Mouse (Mus musculus) heart, postnatal 10 days (tissue): ENCODE results near the gene Mical2. TPM values are rescaled to one million over a fixed set of nuclear protein-coding genes. Genes with fewer than 3 reads are reported as not detected.

Experiments
- DNase-seq, 2 experiments: peaks; one replicate each; pipeline ENCODE4 v3.0.0; 2021
- intact Hi-C: fragments of 180-260 bp; cut with DNase I; formaldehyde crosslinking; loops from one replicate; pipeline ENCODE4 v1.15.1; 2025
- total RNA-seq, 2 experiments: library from RNA; stranded (reverse); gene quantifications; 2 replicates each; pipeline ENCODE4 v1.2.3; 2021

The Mical2 gene
- total RNA-seq, 2 experiments from 2014 or later: 177 to 185 TPM

DNA sequence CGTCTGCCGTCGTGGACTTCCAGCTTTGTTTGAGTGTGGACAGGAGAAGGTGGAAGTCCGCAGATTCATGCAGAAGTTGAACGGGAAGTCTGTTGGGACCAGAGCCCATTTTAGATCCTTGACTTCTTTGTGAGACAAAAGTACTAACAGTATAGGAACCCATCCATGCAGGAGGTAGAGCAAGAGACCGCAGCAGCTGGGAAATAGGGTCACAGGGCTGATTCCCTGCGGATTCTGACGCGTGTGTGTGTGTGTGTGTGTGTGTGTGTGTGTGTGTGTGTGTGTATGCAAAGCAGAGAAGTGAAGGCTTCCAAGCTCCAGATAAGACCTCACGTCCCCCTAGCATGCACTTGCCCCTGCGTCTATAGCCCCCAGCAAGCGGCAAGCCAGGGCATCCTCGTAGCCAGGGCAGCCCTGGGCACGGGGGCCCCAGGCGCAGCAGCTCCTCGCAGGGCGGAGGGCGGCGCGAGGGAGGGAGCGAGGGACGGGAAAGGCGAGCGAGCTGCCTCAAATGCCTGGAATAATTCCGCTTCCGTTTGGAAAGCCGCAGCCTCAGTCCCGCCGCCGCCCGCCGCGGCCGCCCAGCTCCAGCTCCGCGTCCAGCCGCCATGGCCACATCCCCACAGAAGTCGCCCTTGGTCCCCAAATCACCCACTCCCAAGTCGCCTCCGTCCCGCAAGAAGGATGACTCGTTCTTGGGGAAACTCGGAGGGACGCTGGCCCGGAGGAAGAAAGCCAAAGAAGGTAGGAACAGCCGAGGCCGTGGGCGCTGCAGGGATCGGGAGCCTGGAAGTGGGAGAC, 201.9 kb downstream of the Mical2 start, which contains the start of gene Parva:
Gene Parva (plus strand): TSS at position 149 of the 801 bp plus-strand sequence.
- peak; percentile 86 to 87 for DNase-seq
- intact Hi-C loops: no loop called here

DNA sequence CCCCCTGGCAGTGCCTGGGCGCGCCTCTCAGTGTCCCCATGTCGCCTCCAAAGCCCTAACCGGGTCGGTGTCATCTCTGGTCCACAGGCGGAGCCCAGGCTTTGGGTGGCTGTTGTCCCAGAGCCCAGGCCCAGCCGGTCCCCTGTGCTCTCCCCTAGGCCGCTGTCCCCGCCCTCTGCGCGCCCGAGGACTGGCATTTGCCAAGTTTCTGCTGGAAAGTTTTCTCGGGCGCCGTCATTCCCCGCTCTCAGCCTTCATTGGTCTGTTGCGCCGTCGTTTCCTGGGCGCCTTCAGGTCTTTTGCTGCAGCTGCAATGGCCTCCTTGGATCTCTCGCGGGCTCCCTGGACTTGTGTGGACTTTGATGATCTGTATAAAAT, 202.5 kb downstream of the Mical2 start:
- DNase-seq: peak; percentile 94
- intact Hi-C loops: no loop called here

DNA sequence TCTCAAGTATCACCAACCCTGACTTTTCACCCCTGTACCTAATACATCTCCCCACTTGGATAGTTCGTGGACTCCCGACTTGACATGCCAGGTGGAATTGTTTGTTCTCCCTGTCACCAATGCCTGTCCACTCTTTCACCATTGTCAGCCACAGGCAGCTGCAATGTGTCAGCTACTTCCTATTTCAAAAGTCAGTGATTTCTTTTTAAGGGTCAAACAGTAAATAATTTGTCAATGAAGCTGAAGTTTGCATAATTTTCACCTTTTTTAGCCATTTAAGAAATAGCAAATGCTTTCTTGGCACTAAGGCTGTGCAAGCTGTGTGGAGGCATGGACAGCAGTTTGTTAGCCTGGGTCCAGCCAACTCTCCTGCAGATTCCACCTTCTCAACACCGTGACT, 214.2 kb downstream of the Mical2 start:
- DNase-seq: no peak
- intact Hi-C loops: no loop called here

DNA sequence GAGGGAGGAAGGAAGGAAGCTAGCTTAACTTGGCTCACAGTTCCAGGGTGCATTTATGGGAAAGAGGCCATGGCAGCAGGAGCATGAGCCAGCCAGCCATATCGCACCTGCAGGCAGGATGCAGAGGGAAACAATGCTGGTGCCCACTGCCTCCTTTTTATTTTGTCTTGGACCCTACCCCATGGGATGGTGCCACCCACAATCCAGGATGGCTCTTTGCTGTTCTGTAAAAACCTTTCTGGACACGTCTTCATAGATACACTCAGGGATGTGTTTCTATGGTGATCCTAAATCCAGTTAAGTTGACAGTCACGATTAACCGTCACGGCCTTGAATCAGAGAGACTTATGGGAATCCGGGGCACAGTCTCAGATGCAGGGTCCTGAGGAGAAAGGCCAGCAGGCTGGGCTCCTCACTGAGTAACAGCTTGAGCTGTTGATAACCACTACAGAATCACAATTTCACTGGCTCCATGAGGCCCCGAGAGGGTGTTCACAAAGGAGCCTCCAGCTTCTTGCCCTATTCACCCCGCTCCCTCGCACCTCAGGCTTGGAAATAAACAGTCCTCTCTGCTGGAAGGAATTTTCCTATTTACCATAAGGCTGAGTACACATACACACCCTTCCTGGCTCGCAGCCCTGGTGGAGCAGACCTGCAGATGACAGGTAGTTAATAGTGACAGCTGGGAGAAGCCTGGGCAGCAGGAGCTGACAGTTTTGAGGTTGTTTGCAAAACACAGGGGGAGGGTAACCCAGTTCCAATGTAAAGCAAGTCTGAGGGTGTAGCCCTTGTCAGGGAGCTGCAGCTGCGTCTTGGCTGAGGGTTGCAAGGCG, 218.7 kb downstream of the Mical2 start:
- intact Hi-C loops: no loop called here
- no peak for DNase-seq

DNA sequence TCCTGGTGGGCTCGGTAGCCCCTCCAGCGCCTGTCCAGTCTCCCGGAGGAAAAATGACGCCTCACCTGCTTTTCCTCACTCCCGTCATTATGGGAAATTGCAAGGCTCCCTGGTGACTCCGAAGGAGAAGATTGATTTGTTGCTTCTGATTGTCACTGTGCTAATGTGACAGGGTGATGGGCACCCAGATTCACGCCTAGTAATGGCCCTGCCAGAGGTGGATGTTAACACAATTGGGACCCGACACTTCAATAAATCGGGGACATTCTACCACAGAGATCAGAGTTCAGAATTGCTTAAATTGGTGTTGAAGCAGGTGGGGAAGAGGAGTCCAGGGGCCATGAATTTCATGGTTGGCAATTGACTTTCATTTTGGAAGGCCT, 219.3 kb downstream of the Mical2 start:
- no peak for DNase-seq
- intact Hi-C loops: no loop called here

DNA sequence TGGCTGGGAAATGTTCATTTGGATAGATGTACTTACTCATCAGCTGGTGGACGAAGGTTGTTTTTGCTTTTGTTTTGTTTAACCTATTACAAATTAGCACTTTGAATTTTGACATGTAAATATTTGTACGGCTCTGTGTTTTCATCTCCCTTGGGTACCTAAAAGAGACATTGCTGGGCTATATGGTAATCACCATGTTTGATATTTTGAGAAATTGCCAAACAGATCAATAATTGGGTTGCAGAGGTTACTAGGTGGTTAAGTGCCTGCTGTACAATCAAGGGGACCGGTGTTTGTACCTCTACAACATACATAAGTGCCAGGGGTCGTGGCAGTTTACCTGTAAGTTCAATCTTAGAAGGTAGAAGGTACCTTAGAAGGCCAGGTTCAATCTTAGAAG, 220.8 kb downstream of the Mical2 start:
- DNase-seq: no peak
- intact Hi-C loops: no loop called here

DNA sequence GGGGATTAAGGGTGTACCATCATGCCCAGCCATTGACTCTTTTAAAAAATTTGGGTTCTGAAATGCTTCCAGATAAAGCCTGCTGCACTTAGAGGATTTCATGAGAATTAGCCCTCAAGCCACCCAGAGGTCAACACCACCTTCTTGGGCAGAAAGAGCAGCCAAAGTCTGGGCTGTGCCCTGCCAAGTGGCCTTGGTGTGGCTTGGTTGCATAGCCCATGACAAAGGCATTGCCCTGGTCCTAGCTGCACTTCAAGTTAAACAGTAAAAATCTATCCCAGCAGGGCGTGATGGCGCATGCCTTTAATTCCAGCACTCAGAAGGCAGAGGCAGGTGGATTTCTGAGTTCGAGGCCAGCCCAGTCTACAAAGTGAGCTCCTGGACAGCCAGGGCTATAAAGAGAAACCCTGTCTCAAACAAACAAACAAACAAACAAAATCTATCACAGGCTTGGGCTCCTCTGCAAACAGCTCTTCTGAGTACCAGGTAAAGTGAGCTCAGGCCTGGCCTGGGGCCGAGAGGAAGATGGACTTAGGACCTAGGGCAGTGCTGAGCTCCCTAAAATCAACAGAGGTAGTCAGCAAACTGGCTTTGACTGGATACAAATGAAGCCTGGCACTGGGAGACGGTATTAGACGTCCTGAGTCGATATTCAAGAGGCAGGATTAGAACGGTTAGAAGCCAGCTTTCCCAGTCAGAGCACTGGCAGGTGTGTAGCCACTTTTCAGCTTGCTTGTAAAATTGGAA, 224.5 kb downstream of the Mical2 start:
- intact Hi-C loops: no loop called here
- DNase-seq: no peak

DNA sequence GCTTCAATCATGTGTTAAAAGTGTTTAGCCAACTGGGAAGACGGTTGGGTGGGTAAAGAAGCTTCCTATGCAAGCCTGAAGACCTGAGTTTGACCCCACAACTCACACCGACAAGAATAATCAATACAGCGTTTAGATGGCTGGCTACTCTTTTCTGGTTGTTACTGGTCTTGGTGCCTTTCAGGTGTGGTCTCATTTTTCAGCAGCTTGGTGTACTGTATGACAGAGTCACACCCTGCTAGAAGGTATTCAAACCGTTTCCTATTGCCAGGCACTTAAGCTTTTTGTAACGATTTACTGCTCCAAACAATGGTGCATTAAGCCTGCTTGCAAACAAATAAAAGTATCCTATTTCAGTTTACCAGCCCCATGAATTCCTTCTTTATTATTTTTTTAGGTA, 226.8 kb downstream of the Mical2 start:
- no peak for DNase-seq
- intact Hi-C loops: no loop called here

DNA sequence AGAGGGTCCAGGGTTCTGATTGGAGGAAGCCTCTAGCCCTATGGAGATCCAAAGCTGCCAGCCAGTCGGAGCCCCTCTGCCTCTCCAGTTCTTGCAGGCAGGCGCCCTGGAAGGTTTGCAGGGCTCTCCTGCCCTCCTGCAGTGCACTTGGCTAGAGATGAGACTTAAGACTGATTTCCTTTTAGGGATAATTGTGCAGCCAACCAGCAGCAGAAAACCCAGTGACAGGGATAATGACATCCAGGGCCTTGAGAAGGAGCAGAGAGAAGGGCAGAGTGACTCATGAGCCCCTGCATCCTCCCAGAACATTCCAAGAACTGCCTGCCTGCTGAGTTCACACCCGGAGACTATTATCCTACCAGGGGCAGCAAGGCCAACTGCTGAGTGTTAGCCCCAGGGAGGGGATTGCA, 228.2 kb downstream of the Mical2 start:
- DNase-seq: no peak
- intact Hi-C loops: no loop called here

DNA sequence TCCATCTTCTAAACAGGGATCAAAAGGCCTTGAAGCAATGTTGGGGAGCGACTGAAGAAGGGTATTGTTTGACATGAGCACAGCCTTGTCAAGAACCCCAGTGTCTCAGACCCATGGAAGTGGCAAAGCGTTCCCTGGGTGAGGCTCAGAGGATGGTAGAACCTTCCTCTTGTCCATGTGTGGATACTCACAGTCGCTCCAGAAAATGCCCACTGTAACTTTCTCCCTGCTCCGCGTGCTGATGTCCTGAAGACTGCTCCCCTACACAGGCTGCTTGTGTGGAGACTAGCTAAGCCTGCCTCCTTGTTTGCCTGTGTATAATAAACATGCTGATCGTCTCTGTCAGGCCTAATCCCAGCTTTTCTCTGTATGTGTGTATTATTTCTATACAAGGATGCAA, 228.7 kb downstream of the Mical2 start:
- no peak for DNase-seq
- intact Hi-C loops: no loop called here

DNA sequence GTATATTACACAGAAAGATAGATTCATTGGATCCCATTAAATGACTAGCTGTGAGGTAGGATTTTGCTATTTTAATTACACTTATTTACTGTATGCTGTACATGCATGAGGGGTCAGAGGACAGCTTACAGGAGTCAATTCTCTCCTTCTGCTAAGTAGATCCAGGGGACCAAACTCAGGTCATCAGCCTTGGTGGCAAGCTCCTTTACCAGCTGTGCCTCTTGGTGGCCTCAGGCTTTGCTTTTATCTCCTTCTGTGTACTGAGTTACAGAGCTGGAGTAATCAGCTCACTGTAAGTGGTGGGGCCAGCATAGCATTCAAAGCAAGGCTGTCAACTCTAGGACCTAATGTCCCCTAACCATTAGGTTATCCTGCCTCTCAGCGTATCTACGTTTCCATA, 229.3 kb downstream of the Mical2 start:
- intact Hi-C loops: no loop called here
- DNase-seq: no peak

DNA sequence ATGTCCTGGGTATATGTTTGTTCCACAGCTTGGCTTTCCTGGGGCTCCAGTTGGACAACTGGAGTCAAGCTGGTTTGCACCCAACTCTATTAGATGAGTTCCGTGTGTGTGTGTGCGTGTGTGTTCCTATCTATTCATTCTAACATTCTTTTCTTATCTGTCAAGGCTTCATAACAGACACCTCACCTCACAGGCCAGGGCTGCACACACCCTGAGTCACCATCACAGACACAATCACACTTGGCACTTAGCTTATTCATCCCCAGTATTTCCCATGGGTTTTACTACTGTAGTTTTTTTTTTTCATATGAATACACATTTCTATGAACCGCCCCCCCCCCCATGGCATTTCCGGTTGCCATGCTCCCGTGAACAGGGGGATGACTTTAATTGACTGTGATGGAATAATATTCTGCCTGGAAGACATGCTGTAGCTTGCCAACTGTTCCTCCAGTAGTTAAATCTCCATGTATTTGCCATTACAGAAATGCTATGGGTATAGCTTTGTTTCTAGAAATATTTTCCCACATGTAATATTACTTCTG, 230.0 kb downstream of the Mical2 start:
- no peak for DNase-seq
- intact Hi-C loops: no loop called here

DNA sequence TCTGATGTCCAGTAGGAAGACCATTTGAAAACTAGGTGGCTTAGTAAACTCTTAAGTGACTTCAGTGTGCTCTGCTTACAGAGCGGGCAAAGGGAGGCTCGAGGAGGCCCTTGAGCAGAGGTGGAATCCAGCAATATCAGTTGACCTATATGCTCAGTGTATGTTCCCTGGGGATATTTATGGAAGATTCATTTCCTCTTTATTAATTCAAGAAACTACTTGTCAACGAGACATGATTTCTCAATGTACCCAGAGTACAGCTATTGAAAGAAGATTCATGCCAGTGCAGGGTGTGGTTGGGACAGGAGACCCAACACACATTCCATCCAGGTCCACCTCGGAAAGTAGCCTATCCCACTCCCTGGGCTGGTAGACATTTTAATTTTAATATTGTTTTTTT, 231.7 kb downstream of the Mical2 start:
- intact Hi-C loops: no loop called here
- DNase-seq: no peak

DNA sequence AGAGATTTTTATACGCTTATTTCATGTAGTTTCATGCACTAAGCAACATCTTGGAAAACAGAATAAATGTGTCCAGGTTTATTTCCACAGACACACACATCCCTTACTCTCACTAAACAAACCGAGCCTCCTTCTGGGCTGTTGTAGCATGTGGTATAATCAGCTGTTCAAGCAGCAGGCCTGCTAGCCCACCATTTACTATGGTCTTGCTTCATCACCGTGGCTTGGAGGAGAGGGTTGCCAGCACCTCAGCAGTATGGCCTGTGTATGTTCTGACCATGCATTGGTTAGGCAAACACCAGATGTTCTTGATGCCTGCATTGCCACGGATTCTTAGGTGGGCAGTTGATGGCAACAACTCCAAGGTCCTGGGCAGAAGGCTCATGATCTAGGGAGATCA, 232.3 kb downstream of the Mical2 start:
- intact Hi-C loops: no loop called here
- DNase-seq: no peak

DNA sequence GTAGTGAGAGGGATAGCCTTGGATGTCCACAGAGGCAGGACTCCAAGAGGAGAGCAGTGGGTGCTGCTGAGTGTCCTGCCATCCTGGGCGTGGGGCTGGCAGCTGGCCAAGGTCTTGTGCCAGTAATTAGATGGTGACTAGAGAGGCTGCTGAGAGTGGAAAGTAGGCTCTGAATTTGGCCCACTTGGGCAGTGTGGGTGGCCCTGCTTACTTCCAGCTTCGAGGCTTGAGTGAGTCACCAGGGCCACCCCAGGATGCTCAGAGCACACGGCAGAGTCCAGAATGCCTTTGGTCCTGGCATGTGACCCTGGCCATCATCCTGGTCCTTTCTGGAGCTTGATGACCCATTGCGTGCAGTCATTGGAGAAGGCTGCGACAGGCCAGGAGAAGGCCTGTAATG, 232.8 kb downstream of the Mical2 start:
- DNase-seq: no peak
- intact Hi-C loops: no loop called here

Other genes with a start within 250 kb of the Mical2 start
- gene Usp47, start 202.4 kb upstream of the Mical2 start, total RNA-seq: 10 to 100 TPM; 74.5 to 86.4 TPM
- gene Dkk3, start 66.8 kb upstream of the Mical2 start, total RNA-seq: 10 to 100 TPM; 44.1 to 77.0 TPM
- gene Parva, start 201.6 kb downstream of the Mical2 start, total RNA-seq: 10 to 100 TPM; 88.1 to 92.3 TPM